Mouse (Mus musculus) midbrain, embryonic 14.5 days (tissue): Measurements from ENCODE around the gene Fam193a. TPM values are rescaled to one million over a fixed set of nuclear protein-coding genes. Genes with fewer than 3 reads are reported as not detected.

Experiments used
- ATAC-seq: fragments of 200-750 bp; cut with Nextera tagmentation; 2 replicates; pipeline ENCODE4 v1.8.0; 2017; ENCODE audit warnings: moderate number of reproducible peaks, moderate library complexity; ENCODE audit not compliant: low FRiP score, low TSS enrichment
- DNase-seq: peaks from one replicate; pipeline ENCODE4 v3.0.0-alpha.2; 2015
- H3K27ac ChIP-seq: fragments of 300-500 bp; sonication (generic); replicated peaks from 2 replicates; pipeline ENCODE4 v1.5.1; 2014; ENCODE audit warnings: mild to moderate bottlenecking, low read depth, low read length, moderate library complexity
- H3K27me3 ChIP-seq: fragments of 300-500 bp; sonication (generic); 2 replicates; pipeline ENCODE4 v1.6.1; 2014; ENCODE audit warnings: low read length, control low read depth, mixed read lengths; ENCODE audit not compliant: control insufficient read depth, insufficient read depth
- H3K36me3 ChIP-seq: fragments of 300-500 bp; sonication (generic); 2 replicates; pipeline ENCODE4 v1.6.1; 2014; ENCODE audit warnings: low read length, control low read depth; ENCODE audit not compliant: control insufficient read depth, insufficient read depth
- H3K4me1 ChIP-seq: fragments of 300-500 bp; sonication (generic); 2 replicates; pipeline ENCODE4 v1.6.1; 2014; ENCODE audit warnings: mild to moderate bottlenecking, antibody characterized with exemption, low read length, control low read depth; ENCODE audit not compliant: control insufficient read depth, insufficient read depth
- H3K4me2 ChIP-seq: fragments of 300-500 bp; sonication (generic); 2 replicates; pipeline ENCODE4 v1.6.1; 2014; ENCODE audit warnings: mild to moderate bottlenecking, low read length, moderate library complexity
- H3K4me3 ChIP-seq: fragments of 300-500 bp; sonication (generic); replicated peaks from 2 replicates; pipeline ENCODE4 v1.5.1; 2014; ENCODE audit warnings: low read depth, low read length
- H3K9ac ChIP-seq: fragments of 300-500 bp; sonication (generic); replicated peaks from 2 replicates; pipeline ENCODE4 v1.6.1; 2014; ENCODE audit warnings: mild to moderate bottlenecking, low read length, moderate library complexity
- H3K9me3 ChIP-seq: fragments of 300-500 bp; sonication (generic); 2 replicates; pipeline ENCODE4 v1.6.1; 2016; ENCODE audit warnings: low read length, control low read depth, mixed read lengths; ENCODE audit not compliant: control insufficient read depth
- WGBS: fragments of 180-500 bp; shearing (Covaris S2); extraction: QIAGEN DNeasy Blood & Tissue Kit; methylation state at CpG from one replicate; pipeline ENCODE4 v1.1.7; 2014; 5-methylcytosine and 5-hydroxymethylcytosine counted together
- polyA plus RNA-seq: library from polyadenylated mRNA; unstranded; fragments of >200 nt; fragmentation: Nextera tagmentation; extraction: Ambion mirVana; gene quantifications from 2 replicates; pipeline ENCODE4 v1.2.1, GENCODE M21; 2014

Fam193a gene
- polyA plus RNA-seq, 1 experiment from 2014 or later: 21.9 TPM

GRCm38 (mm10) chr5:34525663-34526476, 156.1 kb downstream of the Fam193a start, which contains the start of gene Sh3bp2:
Sh3bp2 (plus strand) TSS chr5:34525838.
- no peaks in the 10 kb centered on the region for H3K27me3 ChIP-seq
- no peaks in the 10 kb centered on the region for H3K36me3 ChIP-seq
- peak within 1 kb of the TSS; percentile 59 for H3K4me2 ChIP-seq
- H3K27ac ChIP-seq: no peak within 1 kb of the TSS
- H3K4me1 ChIP-seq: no peaks in the 10 kb centered on the region
- H3K9me3 ChIP-seq: no peaks in the 10 kb centered on the region
- peak within 1 kb of the TSS; percentile 36 for H3K4me3 ChIP-seq
- ATAC-seq (peak; percentile 77; the same call in 1 of the 2 replicates), DNase-seq (peak; percentile 84)
- WGBS: 4% methylated on average over 38 of the region's 38 CpGs
- H3K9ac ChIP-seq: peak within 1 kb of the TSS; percentile 36

- Histone ChIP-seq H3K4me2 (no peak overlapping the region), H3K9ac (no peak overlapping the region), H3K4me3 (no peak overlapping the region), H3K4me1 (no peaks in the 10 kb centered on the region), H3K27ac (no peak overlapping the region), H3K36me3 (no peaks in the 10 kb centered on the region), H3K9me3 (no peaks in the 10 kb centered on the region), H3K27me3 (no peaks in the 10 kb centered on the region)
- WGBS: 34% methylated on average over 5 of the region's 5 CpGs
- no peak for DNase-seq
- ATAC-seq: no peak
Observed at GRCm38 (mm10) chr5:34526477-34526775, 156.7 kb downstream of the Fam193a start.

GRCm38 (mm10) chr5:34527352-34527751, 157.6 kb downstream of the Fam193a start:
- no peak overlapping the region for H3K4me2 ChIP-seq
- no peak overlapping the region for H3K9ac ChIP-seq
- no peaks in the 10 kb centered on the region for H3K27me3 ChIP-seq
- H3K36me3 ChIP-seq: no peaks in the 10 kb centered on the region
- H3K4me3 ChIP-seq: no peak overlapping the region
- 87% methylated on average over 2 of the region's 2 CpGs for WGBS
- no peaks in the 10 kb centered on the region for H3K9me3 ChIP-seq
- no peak for DNase-seq
- no peak for ATAC-seq
- no peak overlapping the region for H3K27ac ChIP-seq
- no peaks in the 10 kb centered on the region for H3K4me1 ChIP-seq

GRCm38 (mm10) chr5:34528724-34529123, 159.0 kb downstream of the Fam193a start:
- no peaks in the 10 kb centered on the region for H3K36me3 ChIP-seq
- WGBS: 86% methylated on average over 5 of the region's 5 CpGs
- DNase-seq (no peak), ATAC-seq (no peak)
- H3K27ac ChIP-seq: no peak overlapping the region
- H3K27me3 ChIP-seq: no peaks in the 10 kb centered on the region
- H3K4me3 ChIP-seq: no peak overlapping the region
- H3K4me2 ChIP-seq: no peak overlapping the region
- H3K4me1 ChIP-seq: no peaks in the 10 kb centered on the region
- H3K9me3 ChIP-seq: no peaks in the 10 kb centered on the region
- no peak overlapping the region for H3K9ac ChIP-seq

GRCm38 (mm10) chr5:34530116-34530515, 160.4 kb downstream of the Fam193a start:
- Histone ChIP-seq H3K4me3 (no peak overlapping the region), H3K9me3 (no peaks in the 10 kb centered on the region), H3K27me3 (no peaks in the 10 kb centered on the region), H3K4me2 (no peak overlapping the region), H3K9ac (no peak overlapping the region), H3K4me1 (no peaks in the 10 kb centered on the region), H3K27ac (no peak overlapping the region), H3K36me3 (no peaks in the 10 kb centered on the region)
- WGBS: 83% methylated on average over 5 of the region's 5 CpGs
- ATAC-seq (no peak), DNase-seq (no peak)

- no peaks in the 10 kb centered on the region for H3K9me3 ChIP-seq
- ATAC-seq (no peak), DNase-seq (no peak)
- H3K27ac ChIP-seq: no peak overlapping the region
- H3K4me3 ChIP-seq: no peak overlapping the region
- WGBS: 58% methylated on average over 4 of the region's 4 CpGs
- H3K27me3 ChIP-seq: no peaks in the 10 kb centered on the region
- no peak overlapping the region for H3K9ac ChIP-seq
- no peak overlapping the region for H3K4me2 ChIP-seq
- H3K36me3 ChIP-seq: no peaks in the 10 kb centered on the region
- H3K4me1 ChIP-seq: no peaks in the 10 kb centered on the region
Observed at GRCm38 (mm10) chr5:34530687-34531086, 161.0 kb downstream of the Fam193a start.

GRCm38 (mm10) chr5:34533066-34533465, 163.3 kb downstream of the Fam193a start:
- ATAC-seq: no peak
- no peaks in the 10 kb centered on the region for H3K27me3 ChIP-seq
- 75% methylated on average over 5 of the region's 5 CpGs for WGBS

GRCm38 (mm10) chr5:34533820-34534219, 164.1 kb downstream of the Fam193a start:
- Histone ChIP-seq H3K36me3 (no peaks in the 10 kb centered on the region), H3K4me2 (no peak overlapping the region), H3K4me3 (no peak overlapping the region), H3K27ac (no peak overlapping the region), H3K4me1 (no peaks in the 10 kb centered on the region), H3K27me3 (no peaks in the 10 kb centered on the region), H3K9me3 (no peaks in the 10 kb centered on the region), H3K9ac (no peak overlapping the region)
- WGBS: 70% methylated on average over 3 of the region's 3 CpGs
- no peak for DNase-seq
- ATAC-seq: no peak

More at GRCm38 (mm10) chr5:34533066-34533465, 163.3 kb downstream of the Fam193a start:
- DNase-seq: no peak
- Histone ChIP-seq H3K9me3 (no peaks in the 10 kb centered on the region), H3K36me3 (no peaks in the 10 kb centered on the region), H3K4me2 (no peak overlapping the region), H3K27ac (no peak overlapping the region), H3K4me1 (no peaks in the 10 kb centered on the region), H3K9ac (no peak overlapping the region), H3K4me3 (no peak overlapping the region)
